Mouse (Mus musculus) liver, embryonic 12.5 days (tissue): ENCODE results near the gene Itsn1. TPM values are rescaled to one million over a fixed set of nuclear protein-coding genes. Genes with fewer than 3 reads are reported as not detected.
A peak's percentile ranks its signal among the peaks of the same experiment; 100 is the strongest.

Source experiments
- ATAC-seq: fragments of 200-750 bp; cut with Nextera tagmentation; 2 replicates; pipeline ENCODE4 v1.8.0; 2017; ENCODE audit warnings: moderate number of reproducible peaks, mild to moderate bottlenecking, moderate library complexity
- H3K27ac ChIP-seq: fragments of 300-500 bp; sonication (generic); 2 replicates; pipeline ENCODE4 v1.5.1; 2016; ENCODE audit warnings: mild to moderate bottlenecking
- H3K27me3 ChIP-seq: fragments of 300-500 bp; sonication (generic); replicated peaks from 2 replicates; pipeline ENCODE4 v1.6.1; 2016; ENCODE audit warnings: mild to moderate bottlenecking, moderate library complexity
- H3K36me3 ChIP-seq: fragments of 300-500 bp; sonication (generic); 2 replicates; pipeline ENCODE4 v1.6.1; 2016; ENCODE audit warnings: mild to moderate bottlenecking, moderate library complexity
- H3K4me1 ChIP-seq: fragments of 300-500 bp; sonication (generic); 2 replicates; pipeline ENCODE4 v1.6.1; 2016
- H3K4me2 ChIP-seq: fragments of 300-500 bp; sonication (generic); 2 replicates; pipeline ENCODE4 v1.6.1; 2016; ENCODE audit warnings: mild to moderate bottlenecking, moderate library complexity
- H3K4me3 ChIP-seq: fragments of 300-500 bp; sonication (generic); 2 replicates; pipeline ENCODE4 v1.5.1; 2016; ENCODE audit warnings: mild to moderate bottlenecking, moderate library complexity
- H3K9ac ChIP-seq: fragments of 300-500 bp; sonication (generic); 2 replicates; pipeline ENCODE4 v1.6.1; 2016; ENCODE audit warnings: mild to moderate bottlenecking, moderate library complexity
- H3K9me3 ChIP-seq: fragments of 300-500 bp; sonication (generic); replicated peaks from 2 replicates; pipeline ENCODE4 v1.6.1; 2016; ENCODE audit warnings: mild to moderate bottlenecking, moderate library complexity
- WGBS: fragments of 180-500 bp; shearing (Covaris S2); methylation state at CpG from one replicate; pipeline ENCODE4 v1.1.7; 2016; ENCODE audit not compliant: insufficient replicate concordance; 5-methylcytosine and 5-hydroxymethylcytosine counted together
- polyA plus RNA-seq: library from polyadenylated mRNA; unstranded; fragments of >200 nt; fragmentation: Nextera tagmentation; extraction: Ambion mirVana; gene quantifications from 2 replicates; pipeline ENCODE4 v1.2.1, GENCODE M21; 2016

Gene Itsn1
- polyA plus RNA-seq, 1 experiment from 2014 or later = 47.5 TPM

DNA sequence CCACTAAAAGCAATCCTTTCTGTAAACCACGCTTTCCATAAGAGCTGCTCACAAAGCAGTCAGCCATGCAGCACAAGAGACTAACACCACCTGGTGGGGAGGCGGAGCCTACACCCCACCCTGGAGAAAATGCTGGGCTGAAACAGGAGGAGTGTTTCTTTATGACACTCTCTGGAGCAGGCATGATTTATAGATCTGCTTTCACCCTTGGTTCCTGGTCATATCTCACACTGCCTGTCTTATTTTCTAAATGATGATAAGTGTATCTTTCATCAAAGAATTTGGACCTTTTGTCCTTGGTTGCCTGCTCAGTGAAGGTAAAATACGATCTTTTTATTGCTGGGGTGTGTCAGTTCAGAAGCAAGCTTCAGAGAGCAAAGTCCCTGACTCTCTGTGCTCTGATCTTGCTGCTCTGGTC is 26.3 kb upstream of the Itsn1 start:
- no peaks in the 10 kb centered on the region for H3K9me3 ChIP-seq
- H3K4me1 ChIP-seq = peaks cover 13% of the 10 kb centered on the region
- no peak overlapping the region for H3K4me3 ChIP-seq
- no peak overlapping the region for H3K4me2 ChIP-seq
- H3K36me3 ChIP-seq = peaks cover 72% of the 10 kb centered on the region
- H3K27ac ChIP-seq = no peak overlapping the region
- ATAC-seq = peak; percentile 37; the same call in 1 of the 2 replicates
- no peaks in the 10 kb centered on the region for H3K27me3 ChIP-seq
- no peak overlapping the region for H3K9ac ChIP-seq
- WGBS = 70% methylated on average over 3 of the region's 3 CpGs

DNA sequence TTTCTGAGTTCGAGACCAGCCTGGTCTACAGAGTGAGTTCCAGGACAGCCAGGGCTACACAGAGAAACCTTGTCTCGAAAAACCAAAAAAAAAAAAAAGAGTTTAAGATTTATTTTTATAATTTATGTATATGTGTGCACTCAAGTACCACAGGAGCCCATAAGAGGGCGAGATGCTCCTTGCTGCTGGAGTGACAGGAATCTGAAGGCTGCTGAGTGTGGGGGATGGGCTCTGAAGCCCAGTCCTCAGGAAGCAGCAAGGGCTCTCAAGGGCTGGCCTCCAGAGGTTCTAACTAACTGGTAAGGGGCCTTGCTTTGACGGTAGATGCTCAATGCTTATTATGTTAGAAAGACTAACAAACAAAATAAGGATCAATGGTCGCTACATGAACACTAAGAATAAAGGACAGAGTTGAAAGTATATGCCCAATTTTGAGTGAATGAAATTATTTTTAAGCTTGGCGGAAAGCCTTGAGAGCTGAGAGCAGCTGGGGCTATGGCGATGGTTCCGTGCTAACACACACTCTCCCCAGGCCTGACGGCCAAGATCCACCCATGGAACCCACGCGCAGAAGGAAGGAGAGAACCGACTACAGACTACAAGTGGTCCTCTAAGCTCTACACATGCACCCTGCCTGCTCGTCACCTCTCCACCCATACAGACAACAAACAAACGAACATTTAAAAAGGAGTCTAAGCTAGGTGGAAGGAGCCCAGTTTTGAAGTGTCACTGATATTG is 24.3 kb upstream of the Itsn1 start:
- Histone ChIP-seq H3K4me2 (no peak overlapping the region), H3K4me3 (no peak overlapping the region), H3K36me3 (peaks cover 66% of the 10 kb centered on the region), H3K27me3 (no peaks in the 10 kb centered on the region), H3K9me3 (no peaks in the 10 kb centered on the region), H3K4me1 (peaks cover 13% of the 10 kb centered on the region), H3K9ac (no peak overlapping the region), H3K27ac (no peak overlapping the region)
- ATAC-seq = no peak
- 77% methylated on average over 14 of the region's 14 CpGs for WGBS

DNA sequence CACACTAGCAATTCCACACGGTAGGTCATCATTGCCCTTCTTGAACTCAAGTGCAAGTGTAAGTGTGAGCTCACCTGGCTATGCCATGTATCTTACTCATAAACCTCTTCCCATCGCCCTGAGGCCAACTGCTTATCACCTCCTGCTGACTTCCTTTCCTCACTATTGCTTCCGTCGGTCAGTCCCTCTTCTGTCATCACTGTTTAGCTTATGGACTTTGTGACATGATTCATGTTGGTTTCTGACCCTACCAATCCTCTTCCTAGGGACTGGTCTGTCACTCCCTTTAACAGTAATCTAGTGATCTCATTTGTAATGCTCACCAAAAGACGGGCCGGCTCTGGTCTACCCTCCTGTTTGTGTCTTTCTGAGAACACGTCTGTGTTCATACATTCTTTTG is 18.8 kb upstream of the Itsn1 start:
- Histone ChIP-seq H3K9ac (no peak overlapping the region), H3K9me3 (no peaks in the 10 kb centered on the region), H3K4me1 (no peaks in the 10 kb centered on the region), H3K36me3 (peaks cover 82% of the 10 kb centered on the region), H3K27ac (no peak overlapping the region), H3K27me3 (no peaks in the 10 kb centered on the region), H3K4me3 (no peak overlapping the region), H3K4me2 (no peak overlapping the region)
- ATAC-seq = no peak
- 44% methylated on average over 7 of the region's 7 CpGs for WGBS

DNA sequence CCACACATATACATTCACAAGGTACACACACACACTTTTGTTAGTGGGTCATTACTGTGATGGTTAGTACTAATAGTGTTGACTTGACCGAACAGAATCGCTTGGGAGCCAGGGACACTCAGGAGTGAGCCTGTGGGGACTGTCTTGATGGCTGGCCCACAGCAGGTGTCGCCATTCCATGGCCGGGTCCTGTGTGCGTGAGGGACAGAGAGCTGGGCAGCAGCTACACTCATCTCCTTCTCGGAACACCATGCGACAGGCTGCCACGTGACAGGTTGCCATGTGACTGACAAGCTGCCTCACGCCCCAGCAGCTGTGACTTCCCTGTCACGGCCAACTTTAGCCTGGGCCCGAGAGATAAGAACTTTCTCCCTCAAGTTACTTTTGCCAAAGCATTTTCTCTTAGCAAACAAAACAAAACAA is 12.1 kb upstream of the Itsn1 start:
- Histone ChIP-seq H3K9me3 (no peaks in the 10 kb centered on the region), H3K4me2 (peak overlapping the region; percentile 56), H3K27ac (peak overlapping the region; percentile 94), H3K4me3 (peak overlapping the region; percentile 17; the same call in 1 of the 2 replicates), H3K27me3 (no peaks in the 10 kb centered on the region), H3K9ac (peak overlapping the region; percentile 52), H3K36me3 (peaks cover 81% of the 10 kb centered on the region), H3K4me1 (peaks cover 34% of the 10 kb centered on the region)
- ATAC-seq = peak; percentile 98
- 36% methylated on average over 11 of the region's 11 CpGs for WGBS

DNA sequence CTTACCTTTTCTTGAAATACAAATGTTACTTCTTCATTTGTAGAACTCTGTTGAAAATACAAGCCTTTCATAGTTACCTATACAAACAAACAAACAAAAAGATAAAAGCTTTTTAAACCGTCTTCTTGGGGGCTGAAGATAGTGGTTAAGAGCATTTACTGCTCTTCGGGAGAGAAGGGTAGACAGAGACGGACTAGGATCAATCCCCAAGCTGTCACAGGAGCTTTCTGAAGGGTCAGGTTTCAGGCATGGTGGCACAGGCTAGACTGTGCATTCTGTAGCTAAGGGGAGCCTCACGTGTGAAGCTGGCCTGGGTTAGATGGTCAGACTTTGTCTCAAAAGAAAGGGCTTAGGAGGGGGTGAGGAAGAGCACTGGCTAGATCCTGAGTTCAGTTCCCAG is 11.7 kb upstream of the Itsn1 start:
- Histone ChIP-seq H3K4me2 (peak overlapping the region; percentile 50), H3K9ac (peak overlapping the region; percentile 47), H3K4me1 (peaks cover 34% of the 10 kb centered on the region), H3K4me3 (no peak overlapping the region), H3K27ac (peak overlapping the region; percentile 94), H3K36me3 (peaks cover 76% of the 10 kb centered on the region), H3K9me3 (no peaks in the 10 kb centered on the region), H3K27me3 (no peaks in the 10 kb centered on the region)
- WGBS = 17% methylated on average over 4 of the region's 4 CpGs
- ATAC-seq = peak; percentile 68

DNA sequence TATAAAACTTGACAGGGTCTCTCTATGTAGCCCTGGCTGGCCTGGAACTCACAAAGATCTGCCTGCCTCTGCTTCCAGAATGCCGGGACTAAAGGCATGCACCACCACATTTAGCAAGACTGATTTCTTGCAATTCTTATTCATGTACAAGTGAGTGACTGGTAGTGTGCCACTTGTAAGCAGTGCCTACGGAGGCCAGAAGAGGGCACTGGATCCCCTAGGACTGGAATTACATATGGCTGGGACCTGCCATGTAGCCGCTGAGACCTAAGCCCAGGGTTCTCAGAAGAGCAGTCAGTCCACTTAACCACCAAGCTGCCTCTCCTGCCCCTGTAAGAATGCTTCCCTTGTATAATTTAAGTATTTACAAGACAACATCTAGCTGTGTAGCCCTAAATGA is 4.8 kb upstream of the Itsn1 start:
- Histone ChIP-seq H3K36me3 (peaks cover 33% of the 10 kb centered on the region), H3K4me2 (no peak overlapping the region), H3K27me3 (peaks cover under 1% of the 10 kb centered on the region), H3K4me1 (peaks cover 39% of the 10 kb centered on the region), H3K9ac (no peak overlapping the region), H3K27ac (no peak overlapping the region), H3K4me3 (no peak overlapping the region), H3K9me3 (no peaks in the 10 kb centered on the region)
- no peak for ATAC-seq
- WGBS = 26% methylated on average over 3 of the region's 3 CpGs

DNA sequence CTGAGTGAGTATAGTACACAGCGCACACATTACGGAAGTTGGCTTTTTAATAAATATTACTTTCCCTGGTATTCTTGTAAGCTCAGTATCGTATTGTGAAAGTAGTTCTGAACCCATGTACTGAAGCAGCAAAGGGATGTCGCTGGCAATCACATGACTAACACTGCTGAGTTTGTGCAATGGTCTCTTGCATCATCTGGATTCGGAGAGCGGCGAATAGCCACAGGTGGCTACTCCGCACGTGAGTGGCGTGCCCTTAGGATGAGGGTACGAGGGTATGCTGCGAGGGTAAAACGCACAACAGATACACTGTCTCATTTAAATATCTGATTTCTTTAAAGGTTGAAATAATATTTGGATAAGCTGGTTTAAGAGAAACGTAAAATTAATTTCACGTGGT is 1.6 kb upstream of the Itsn1 start:
- Histone ChIP-seq H3K9me3 (no peaks in the 10 kb centered on the region), H3K36me3 (peaks cover 9% of the 10 kb centered on the region), H3K4me3 (peak overlapping the region; percentile 78), H3K27ac (peak overlapping the region; percentile 88), H3K9ac (peak overlapping the region; percentile 79), H3K27me3 (peaks cover 31% of the 10 kb centered on the region), H3K4me2 (peak overlapping the region; percentile 99), H3K4me1 (peaks cover 52% of the 10 kb centered on the region)
- WGBS = 77% methylated on average over 15 of the region's 15 CpGs
- no peak for ATAC-seq

DNA sequence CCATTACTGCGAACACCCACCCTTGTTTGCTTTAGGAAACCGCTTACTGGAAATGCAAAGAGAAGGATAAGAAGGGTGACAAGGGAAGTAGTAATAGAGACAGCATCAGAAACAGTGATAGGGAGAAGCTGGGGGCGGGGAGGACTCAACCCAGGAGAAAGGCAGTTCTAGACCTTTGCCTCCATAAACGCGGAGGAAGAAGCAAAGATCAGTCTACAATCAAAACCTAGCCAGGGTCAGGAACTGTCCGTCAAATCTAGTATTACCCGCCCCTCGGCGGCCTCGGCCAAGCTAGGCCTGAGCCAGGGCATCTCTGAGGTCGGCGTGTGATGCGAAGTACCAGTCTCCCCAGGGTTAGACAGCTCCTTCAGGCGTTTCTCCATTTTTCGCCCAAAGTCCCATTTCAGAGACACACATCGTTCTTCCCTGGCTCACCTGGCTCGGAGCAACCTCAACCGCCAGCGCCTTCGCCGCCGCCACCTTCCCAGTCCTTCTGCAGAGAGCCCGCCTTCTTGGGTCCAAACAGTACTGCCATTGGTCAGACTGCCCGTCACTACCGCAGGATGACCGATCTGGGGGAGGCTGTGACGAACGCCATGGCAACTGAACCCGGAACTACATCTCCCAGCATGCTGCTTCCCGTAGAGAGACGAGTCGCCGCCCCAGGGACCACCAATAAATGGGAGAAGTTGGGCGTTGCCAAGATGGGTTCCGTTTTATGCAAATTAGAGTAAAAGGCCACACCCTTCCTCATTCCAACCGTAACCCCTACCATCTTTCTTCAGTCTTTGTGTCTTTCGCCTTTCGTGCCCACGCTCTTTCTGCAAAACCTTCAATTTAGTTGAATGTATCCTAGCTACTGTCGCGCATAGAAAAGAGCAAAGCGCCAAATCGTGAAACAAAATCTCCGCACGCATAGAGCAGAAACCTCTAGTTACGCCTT is 687 bp upstream of the Itsn1 start, which contains the start of gene Cryzl1:
TSS of gene Cryzl1 (minus strand) at position 853 of the 943 bp plus-strand sequence.
- H3K36me3 ChIP-seq = peaks cover 9% of the 10 kb centered on the region
- ATAC-seq = peak; percentile 94
- peaks cover 39% of the 10 kb centered on the region for H3K27me3 ChIP-seq
- WGBS = 1% methylated on average over 46 of the region's 46 CpGs
- no peaks in the 10 kb centered on the region for H3K9me3 ChIP-seq
- H3K9ac ChIP-seq = peak within 1 kb of the TSS; percentile 79
- H3K4me3 ChIP-seq = peak within 1 kb of the TSS; percentile 78
- H3K27ac ChIP-seq = peak within 1 kb of the TSS; percentile 88
- H3K4me2 ChIP-seq = peak within 1 kb of the TSS; percentile 99
- peaks cover 52% of the 10 kb centered on the region for H3K4me1 ChIP-seq

DNA sequence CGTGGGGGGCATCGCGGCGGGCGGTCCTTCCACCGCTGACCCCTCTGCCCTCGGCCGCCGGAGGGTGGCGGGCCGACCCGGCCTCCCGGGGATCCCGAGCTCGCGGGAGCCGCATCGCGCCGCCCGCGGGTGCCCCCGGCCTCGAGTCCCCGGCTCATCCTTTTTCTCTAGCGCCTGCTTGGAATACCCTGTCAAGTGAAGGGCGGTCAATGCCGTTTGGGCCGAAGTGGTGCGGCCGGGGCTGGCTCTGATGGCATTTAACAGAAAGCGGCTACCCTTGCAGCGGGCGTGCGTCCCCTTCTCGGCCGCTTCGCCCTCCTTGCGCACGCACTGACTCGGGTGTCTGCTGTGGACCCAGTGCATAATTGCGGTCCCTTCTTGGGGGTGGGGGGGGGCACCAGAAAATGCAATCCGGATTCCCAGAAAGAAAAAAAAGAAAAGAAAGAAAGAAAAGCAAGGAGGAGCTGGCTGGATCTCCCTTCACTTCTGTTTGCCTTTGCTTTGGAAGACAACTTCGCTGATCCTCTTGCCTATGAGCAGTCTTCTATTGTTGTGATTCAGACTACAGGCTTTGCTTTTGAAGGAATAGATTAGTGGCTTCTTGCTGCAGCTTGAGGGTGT is 850 bp downstream of the Itsn1 start:
- Histone ChIP-seq H3K36me3 (peaks cover 1% of the 10 kb centered on the region), H3K4me2 (peak overlapping the region; percentile 99), H3K4me1 (peaks cover 47% of the 10 kb centered on the region), H3K27ac (peak overlapping the region; percentile 69), H3K27me3 (peaks cover 51% of the 10 kb centered on the region), H3K9me3 (no peaks in the 10 kb centered on the region), H3K9ac (peak overlapping the region; percentile 75), H3K4me3 (peak overlapping the region; percentile 78)
- under 1% methylated on average over 37 of the region's 44 CpGs for WGBS
- ATAC-seq = no peak

DNA sequence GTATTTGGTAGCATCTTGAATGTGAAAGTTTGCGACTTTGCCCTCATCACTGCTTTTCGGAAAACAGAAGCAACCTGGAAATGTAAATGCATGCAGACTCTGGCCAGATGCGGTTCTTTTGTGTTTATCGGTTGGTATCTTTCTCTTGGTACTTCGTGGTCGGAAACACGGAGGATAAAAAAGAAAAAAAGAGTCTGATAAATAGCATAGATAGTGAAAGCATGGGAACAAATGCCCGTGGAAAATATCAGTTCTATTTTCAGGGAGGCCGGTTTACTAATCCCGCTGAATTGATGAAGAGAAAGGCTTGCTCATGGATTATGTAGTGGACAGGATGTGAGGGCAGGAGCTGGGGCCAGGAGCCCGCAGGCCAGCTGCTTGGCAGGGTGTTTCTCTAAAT is 1.4 kb downstream of the Itsn1 start:
- peak overlapping the region; percentile 78 for H3K4me3 ChIP-seq
- H3K9ac ChIP-seq = peak overlapping the region; percentile 75; the same call in 1 of the 2 replicates
- no peak for ATAC-seq
- no peaks in the 10 kb centered on the region for H3K36me3 ChIP-seq
- H3K27me3 ChIP-seq = peaks cover 56% of the 10 kb centered on the region
- WGBS = 3% methylated on average over 11 of the region's 11 CpGs
- peaks cover 52% of the 10 kb centered on the region for H3K4me1 ChIP-seq
- H3K9me3 ChIP-seq = no peaks in the 10 kb centered on the region
- H3K4me2 ChIP-seq = peak overlapping the region; percentile 99
- H3K27ac ChIP-seq = no peak overlapping the region

DNA sequence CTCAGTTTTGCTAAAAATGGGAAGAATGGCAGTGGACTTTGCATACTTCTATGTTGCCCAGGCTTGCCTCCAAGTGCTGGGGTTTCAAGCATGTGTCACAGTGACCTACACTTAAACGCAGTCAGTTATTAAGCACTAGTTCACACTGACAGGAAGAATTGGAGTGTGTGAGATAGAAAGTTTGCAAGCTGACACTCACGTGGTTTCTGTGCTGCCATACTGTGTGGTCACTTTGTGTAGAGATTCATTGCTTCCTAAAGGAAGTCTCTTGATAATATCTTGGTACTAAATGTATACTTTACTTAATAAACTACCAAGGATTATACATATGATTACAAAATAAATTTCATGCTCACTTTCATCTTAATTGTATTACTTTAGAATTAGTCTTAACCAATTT is 3.7 kb downstream of the Itsn1 start:
- Histone ChIP-seq H3K9ac (no peak overlapping the region), H3K36me3 (no peaks in the 10 kb centered on the region), H3K4me2 (no peak overlapping the region), H3K9me3 (no peaks in the 10 kb centered on the region), H3K27me3 (peaks cover 75% of the 10 kb centered on the region), H3K27ac (no peak overlapping the region), H3K4me3 (no peak overlapping the region), H3K4me1 (peaks cover 47% of the 10 kb centered on the region)
- 21% methylated on average over 2 of the region's 2 CpGs for WGBS
- ATAC-seq = no peak
